Mouse (Mus musculus): ENCODE data around the gene Trpv1.

Trpv1 gene

DNA sequence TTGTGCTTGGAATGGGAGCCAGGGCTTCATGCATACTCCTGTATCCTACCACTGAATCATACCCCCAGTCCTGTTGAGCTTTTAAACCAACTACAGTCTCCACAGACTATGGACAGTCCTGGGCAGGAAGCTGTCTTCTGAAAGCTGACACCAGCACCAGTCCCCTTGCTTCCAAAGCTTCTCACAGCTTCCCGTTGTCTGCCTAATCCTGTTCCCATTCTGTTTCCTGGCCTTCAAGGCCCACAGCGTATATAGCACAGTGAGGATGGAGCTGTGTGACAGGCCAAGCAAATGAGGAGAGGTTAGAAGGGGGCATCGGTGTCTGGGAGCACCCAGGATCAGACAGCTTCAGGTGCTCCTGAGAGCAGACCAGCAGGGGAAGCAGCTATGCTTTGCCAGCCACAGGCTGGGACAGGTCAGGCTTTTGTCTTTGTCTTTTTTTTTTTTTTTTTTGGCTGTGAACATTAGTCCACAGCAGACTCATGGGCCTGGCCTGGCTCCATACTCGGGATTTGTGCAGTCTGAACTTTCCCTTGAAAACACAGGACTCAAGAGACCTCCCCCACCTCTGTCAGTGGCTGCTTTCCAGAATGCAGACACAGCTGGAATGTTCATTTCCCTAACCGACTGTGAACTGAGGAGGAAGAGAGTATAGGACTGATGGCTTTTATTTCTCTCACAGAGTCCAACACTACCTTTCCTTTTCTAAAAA is 2.1 kb downstream of the Trpv1 start:
- no peak for DNase-seq (ENCODE audit: extremely low read depth, low read depth)

GRCm38 (mm10) chr11:73236731-73237130 is 2.6 kb downstream of the Trpv1 start:
- DNase-seq (ENCODE audit: extremely low read depth, low read depth), result no peak

- DNase-seq (ENCODE audit: extremely low read depth, low read depth), result no peak
Observed at GRCm38 (mm10) chr11:73242199-73242598, 8.1 kb downstream of the Trpv1 start.

DNA sequence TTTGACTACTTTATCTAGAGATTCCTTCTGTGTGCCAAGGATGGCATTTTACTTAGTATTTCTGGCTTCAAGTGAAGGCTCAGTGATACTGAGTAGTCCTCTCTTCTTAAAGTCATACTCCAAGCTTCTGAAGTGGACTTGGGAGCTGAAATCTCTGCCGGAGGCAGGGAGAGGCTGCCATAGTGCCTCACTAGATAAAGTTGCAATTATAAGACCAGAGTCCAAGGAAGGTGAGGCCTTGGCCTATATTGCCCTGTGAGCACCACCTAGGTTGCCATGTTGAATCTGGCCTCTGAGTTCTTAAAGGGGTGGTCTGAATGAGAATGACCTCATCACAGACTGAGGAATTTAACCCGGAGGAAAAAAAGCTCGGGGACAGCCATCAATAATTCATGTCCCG is 8.7 kb downstream of the Trpv1 start:
- no peak for DNase-seq (ENCODE audit: extremely low read depth, low read depth)

DNA sequence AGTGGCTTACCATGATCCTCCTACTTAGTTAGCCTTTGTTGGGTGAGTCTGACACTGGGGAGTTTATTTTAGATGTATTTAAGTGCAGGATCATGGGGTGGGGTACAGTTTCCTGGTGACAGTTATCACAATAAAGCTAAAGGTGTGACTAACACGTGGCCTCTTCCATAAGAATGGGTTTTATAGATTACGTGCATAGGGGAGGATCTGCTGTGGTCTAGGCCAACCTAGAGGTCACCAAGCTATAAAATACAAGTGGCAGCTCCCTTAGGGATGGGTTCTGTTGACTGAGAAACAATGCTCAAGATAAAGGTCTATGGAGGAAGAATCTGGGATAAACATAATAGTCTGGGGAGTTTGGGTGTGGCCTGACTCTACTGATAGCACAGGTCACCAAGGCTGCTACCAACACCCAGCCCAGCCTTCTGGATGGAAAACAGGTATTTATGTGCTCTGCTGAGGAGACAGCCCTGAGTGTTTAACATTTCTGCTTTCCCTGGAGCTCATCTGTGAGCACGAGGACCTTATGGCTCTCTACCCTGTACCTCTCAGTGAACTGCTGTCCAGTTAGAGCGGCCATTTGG is 23.4 kb downstream of the Trpv1 start:
- no peak for DNase-seq (ENCODE audit: extremely low read depth, low read depth)

- no peak for DNase-seq (ENCODE audit: extremely low read depth, low read depth)
Observed at GRCm38 (mm10) chr11:73258664-73259063, 24.6 kb downstream of the Trpv1 start.

DNA sequence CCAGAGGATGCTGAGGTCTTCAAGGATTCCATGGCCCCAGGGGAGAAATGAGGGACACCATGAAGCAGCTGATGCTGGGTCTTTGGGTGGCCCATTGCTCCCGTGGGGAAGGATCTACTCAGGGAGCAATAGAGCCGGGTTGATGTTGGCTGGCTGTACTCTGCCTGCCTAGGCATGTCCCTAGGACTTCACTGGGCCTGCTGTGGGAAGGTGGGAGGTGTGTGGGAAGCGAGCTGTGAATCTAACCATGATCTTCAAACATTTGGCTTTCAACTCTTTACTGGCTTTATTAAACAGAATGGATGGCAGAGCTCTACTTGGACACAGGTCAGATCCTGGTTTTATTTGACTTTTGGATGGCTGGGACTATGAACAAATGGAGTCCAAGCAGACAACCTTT is 26.4 kb downstream of the Trpv1 start:
- no peak for DNase-seq (ENCODE audit: extremely low read depth, low read depth)

- DNase-seq (ENCODE audit: extremely low read depth, low read depth), result no peak
Observed at GRCm38 (mm10) chr11:73261385-73261784, 27.3 kb downstream of the Trpv1 start.

DNA sequence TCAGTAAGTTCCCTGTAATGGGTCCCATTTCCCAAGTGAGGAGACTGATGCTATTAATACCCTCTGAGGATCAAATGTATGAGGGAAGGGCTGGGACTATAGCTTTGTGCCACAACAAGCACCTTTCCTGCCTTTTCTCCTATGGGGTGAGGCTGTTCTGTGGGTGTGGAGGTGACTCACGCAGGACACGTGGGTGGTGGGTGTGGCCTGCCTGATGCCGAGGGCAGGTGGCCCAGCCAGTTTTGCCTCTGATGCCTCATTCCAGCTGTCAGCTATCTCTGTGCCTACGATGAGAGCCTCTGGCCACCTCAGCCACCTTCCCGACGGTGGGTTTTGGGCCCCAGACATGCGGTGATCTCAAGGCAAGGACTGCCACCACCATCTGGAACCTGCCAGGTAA is 33.2 kb downstream of the Trpv1 start, which contains the start of gene Trpv3:
Gene Trpv3 (plus strand): TSS at position 122 of the 400 bp plus-strand sequence.
- DNase-seq (ENCODE audit: extremely low read depth, low read depth), result no peak

DNA sequence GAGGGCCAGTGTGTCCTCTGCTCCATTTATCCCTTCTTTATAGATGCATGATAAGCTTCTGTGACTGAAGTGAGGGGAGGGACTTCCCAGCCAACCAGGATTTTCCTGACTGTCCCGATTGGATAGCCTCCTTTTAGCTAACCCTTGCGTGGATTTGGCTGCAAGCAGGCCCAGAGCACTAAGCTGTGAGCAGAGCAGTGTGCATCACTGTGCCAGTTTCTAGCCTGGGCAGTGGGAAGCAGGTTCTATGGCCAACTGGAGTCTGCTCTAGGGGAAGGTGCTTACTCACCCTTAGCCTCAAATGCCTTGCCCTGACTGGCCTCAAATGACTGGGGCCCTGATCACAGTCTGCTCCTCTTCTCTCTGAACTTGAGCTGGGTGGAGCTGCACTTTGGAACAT is 40.7 kb downstream of the Trpv1 start:
- DNase-seq (ENCODE audit: extremely low read depth, low read depth), result no peak

GRCm38 (mm10) chr11:73280710-73281109 is 46.6 kb downstream of the Trpv1 start:
- no peak for DNase-seq (ENCODE audit: extremely low read depth, low read depth)

- DNase-seq (ENCODE audit: extremely low read depth, low read depth), result no peak
Observed at GRCm38 (mm10) chr11:73281528-73282027, 47.5 kb downstream of the Trpv1 start.

GRCm38 (mm10) chr11:73283369-73283768 is 49.3 kb downstream of the Trpv1 start:
- DNase-seq (ENCODE audit: extremely low read depth, low read depth), result no peak

- no peak for DNase-seq (ENCODE audit: extremely low read depth, low read depth)
Observed at GRCm38 (mm10) chr11:73283926-73284325, 49.8 kb downstream of the Trpv1 start.

DNA sequence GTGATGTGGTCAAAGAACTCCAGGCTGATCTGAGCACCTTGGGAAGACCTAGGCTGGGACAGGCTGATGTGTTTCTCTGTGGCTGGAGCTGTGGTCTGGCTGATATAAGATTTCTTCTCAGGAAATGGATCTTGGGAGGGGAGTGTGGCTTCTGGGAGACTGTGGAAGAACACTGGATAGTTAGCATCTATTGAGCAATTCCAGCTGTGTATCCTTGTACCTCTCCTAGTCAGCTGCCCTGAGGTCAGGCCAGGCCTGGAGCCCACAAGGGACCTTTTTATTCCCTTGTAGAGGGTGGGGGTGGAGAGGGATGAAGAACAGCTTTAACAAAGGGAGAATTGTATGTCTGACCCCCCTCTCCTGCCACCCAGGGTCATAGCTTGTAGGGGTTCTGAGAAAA is 50.3 kb downstream of the Trpv1 start:
- DNase-seq (ENCODE audit: extremely low read depth, low read depth), result no peak

DNA sequence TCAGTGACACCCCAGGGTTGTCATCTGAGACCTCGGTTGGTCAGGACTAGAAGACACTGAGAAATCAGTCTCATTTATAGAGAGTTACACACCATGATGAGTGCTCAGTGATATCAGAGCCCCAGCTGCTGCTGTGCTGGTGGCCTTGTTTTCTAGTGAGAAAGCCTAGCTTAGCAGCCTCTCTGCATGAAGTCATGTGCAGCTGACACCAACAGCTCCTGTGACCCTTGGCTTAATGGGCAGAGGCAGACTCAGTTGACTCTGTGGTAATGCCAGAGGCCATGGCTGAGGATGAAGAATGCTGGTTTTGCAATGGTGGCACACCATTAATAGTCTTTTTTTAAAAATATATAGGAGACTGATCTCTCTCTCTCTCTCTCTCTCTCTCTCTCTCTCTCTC is 55.5 kb downstream of the Trpv1 start:
- no peak for DNase-seq (ENCODE audit: extremely low read depth, low read depth)

DNA sequence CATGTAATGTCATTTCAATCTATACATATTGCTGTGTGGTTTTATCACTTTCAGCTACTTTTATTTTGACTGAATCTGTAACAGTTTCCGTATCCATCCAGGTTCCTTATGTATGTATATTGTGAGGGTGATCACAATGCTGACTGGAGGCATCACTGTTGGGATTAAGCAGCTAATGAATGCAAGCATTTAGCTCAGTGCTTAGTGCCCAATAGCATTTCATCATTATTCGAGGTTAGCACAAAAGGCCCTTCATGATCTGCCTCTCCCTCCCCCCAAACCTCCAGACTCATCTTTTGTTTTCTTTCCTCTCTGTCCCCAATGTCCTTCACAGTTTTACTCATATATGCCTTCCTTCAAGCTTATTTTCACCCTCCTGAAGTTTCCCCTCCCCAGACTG is 69.0 kb downstream of the Trpv1 start:
- no peak for DNase-seq (ENCODE audit: extremely low read depth, low read depth)

Data from MEL-GATA-1-ER (cell line).